Mouse (Mus musculus) gastrocnemius, adult 8-10 months (tissue): ENCODE results near the gene Pex3. TPM values are rescaled to one million over a fixed set of nuclear protein-coding genes. Genes with fewer than 3 reads are reported as not detected.
"Not testable (repeated sequence)": the region's sequence is repeated elsewhere in the genome, so short reads cannot be mapped to it uniquely, and the experiment has no call there.

Experiments
- DNase-seq, 2 experiments: peaks; one replicate each; pipeline ENCODE4 v3.0.0; 2022; ENCODE audit warnings: low spot score in 2 of 2
- total RNA-seq, 4 experiments: library from RNA; stranded (reverse); gene quantifications; 2 replicates each; pipeline ENCODE4 v1.2.4; 2022

Pex3 gene
- total RNA-seq, 4 experiments from 2014 or later = 8.5 to 9.7 (median 8.9) TPM

DNA sequence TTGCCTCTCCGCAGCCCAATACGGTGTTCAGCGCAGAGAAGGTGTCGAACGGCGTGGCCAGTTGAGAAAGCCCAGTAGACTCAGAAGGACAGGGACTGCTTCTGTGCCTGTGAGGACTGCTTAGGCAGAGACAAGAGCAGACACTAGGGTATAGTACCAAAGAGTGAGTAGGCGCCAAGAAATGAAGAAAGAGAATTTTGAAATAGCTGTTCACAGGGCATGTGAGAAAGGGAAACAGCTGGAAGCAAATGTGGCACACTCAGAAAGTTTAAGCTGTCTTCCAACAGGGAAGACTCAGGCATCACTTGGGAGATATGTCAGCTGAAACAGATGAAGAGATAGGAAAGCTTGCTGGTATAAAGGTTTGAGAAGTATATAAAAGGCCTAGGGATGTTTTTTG lies 16.2 kb downstream of the Pex3 start:
- no peak for DNase-seq

DNA sequence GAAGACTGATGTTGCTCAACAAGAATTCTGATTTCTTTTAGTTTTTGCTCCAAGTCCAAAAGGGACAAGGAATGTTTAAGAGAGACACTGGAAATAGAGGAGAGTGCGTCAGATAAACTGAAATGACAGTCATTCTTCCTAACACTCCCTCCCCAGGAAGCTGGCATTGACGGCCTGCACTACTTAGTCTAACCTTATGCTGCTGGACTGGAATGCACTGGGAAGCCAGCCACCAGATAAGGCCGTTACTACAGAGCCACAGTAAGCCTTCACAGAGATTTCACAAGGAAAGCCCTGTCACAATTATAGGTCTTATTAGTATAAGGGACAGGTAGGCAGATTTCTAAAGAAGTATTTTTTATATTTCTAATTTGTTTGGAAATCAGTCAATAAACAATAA lies 18.2 kb downstream of the Pex3 start:
- DNase-seq = no peak

DNA sequence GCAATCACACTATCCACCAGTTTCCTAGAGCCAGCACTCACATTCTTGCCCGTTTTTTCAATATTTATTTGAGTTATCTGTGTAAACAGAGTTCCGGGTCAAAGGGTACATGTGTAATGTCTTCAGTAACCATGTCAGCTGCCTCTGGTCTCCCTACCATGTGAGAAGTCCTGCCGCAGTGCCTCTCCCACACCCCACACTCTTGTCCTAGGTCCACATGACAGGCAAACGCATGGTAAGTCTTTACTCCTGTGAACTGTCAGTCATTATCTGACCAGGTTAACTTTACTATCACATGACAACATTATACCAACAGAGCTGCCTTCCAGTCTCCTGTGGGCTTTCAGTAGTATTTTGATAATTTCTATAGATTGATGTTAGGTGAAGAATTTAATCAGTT lies 24.8 kb downstream of the Pex3 start:
- no peak for DNase-seq

DNA sequence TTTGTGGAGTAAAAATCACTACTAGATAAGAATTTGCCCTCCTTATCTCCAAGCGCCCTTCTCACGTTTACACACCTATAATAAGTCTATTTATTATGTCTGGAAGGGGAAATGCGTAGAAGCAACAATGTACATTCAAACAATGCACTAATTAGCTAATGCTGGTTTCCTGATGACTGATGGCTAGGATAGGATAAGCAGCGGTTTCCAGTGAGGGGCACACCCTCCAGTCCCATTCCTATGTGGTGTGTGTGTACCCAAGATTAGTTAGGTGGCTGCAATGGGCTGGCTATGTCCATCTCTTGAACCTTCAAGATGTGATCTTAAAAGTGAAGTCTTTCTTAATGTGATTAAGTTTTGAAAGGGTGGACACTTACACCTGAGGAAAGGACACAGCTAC lies 31.1 kb downstream of the Pex3 start:
- DNase-seq = no peak

DNA sequence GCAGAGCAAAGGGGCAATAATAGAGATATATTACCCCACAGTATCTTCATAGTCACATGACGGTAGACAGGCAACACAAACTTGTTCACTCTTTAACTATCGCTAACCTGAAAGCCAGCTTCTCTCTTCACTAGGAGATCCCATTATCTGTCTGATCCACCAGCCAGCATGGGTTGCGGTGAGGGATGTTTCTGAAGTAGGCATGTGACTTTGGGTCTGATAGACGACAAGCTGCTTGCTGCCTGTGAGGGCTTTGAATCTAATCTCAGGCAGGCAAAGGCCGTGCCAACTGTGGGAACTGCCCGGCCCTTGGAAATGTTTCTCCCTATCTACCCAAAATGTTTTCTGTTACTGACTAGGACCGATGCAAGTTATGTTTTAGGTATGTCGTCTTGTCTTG lies 50.6 kb downstream of the Pex3 start:
- DNase-seq = no peak

DNA sequence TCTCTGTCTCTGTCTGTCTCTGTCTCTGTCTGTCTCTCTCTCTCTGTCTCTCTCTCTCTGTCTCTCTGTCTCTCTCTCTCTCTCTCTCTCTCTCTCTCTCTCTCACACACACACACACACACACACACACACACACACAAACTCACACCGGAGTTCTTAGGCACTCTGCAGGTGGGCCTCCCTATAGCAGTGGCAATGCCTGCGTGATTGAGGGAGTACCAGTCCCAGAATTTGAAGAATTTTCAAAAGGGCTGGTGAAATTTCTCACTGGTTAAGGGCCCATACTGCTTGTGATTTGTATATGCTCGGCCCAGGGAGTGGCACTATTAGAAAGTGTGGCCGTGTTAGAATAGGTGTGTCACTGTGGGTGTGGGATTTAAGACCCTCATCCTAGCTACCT lies 51.4 kb downstream of the Pex3 start:
- DNase-seq = not testable (repeated sequence)

DNA sequence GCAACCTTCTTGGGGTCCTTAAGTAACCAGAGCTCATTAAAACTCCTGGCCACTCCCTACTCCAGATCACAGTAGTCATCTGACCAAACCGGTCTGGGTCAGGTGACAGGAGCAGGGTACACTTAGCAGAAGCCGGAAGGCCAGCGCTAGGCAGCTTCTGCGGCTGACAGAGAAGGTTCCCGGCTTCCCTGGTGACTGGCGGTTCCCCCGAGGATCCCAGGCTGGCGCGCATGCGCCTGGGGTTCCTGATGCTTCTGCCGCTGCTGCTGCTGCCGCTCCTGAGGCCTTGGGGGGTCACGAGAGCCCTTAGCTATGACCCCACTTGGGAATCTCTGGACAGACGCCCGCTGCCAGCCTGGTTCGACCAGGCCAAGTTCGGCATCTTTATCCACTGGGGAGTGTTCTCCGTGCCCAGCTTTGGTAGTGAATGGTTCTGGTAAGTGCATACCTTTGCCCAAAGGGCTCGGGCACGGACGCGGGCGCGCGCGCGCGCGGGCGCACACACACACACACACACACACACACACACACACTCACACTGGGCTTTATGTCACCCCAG lies 51.9 kb downstream of the Pex3 start:
- peak; percentile 65 to 83 for DNase-seq

DNA sequence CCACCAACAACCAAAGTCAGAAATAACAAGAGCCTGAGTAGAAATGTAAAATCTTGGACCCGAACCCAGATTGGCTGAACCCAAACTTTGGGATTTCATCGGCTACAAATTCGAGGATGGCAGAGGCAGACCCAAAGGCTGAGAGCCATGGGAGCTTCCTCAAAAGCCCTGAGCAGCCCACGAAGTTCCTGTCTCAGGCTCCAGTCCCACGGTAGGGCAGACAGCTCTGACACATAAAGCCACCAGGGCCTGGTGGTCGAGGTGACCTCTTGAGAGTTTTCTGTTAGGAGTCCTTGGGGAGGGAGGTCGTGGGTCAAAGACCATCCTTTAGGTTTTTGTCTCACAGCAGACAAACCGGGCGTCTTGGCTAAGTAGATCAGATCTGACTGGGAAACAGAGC lies 52.5 kb downstream of the Pex3 start:
- DNase-seq = no peak

DNA sequence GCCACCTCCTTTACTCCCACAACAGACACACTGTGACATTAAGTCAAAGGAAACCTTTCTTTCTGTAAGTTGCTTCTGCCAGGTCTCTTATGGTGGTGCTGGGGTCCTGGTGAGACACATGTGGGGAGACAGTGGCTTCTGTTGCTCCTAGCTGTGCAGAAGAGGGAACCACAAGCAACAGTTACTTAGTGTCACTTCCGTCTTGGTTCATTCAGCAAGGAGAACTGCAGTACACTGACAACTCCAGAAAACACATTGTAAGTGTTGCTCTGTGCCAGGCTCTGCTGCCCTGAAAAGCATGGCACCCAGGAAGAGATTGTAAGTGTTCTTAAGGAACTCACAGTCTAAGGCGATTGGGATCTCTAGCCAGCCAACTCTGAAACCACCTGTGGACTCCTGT lies 53.6 kb downstream of the Pex3 start, which contains the start of gene Fuca2:
Fuca2 (plus strand) TSS at position 210 of the 400 bp plus-strand sequence.
- DNase-seq = no peak

DNA sequence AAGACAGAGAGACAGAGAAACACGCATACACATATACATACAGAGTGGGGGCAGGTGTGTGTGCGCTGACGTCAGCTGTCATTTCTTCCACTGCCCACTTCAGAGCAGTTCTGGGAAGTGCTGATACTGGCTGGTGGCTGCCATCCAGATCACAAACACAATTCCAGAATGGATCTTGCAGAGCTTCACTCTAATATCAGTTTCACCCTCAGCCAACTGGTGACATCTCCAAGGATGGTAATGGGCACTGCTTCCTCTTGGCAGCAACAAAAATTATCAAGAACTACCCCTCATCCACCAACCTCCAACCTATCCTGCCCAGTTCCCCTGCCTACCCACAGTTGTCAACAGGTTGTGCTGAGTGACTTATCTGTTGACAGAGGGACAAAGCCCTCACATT lies 56.6 kb downstream of the Pex3 start:
- no peak for DNase-seq

DNA sequence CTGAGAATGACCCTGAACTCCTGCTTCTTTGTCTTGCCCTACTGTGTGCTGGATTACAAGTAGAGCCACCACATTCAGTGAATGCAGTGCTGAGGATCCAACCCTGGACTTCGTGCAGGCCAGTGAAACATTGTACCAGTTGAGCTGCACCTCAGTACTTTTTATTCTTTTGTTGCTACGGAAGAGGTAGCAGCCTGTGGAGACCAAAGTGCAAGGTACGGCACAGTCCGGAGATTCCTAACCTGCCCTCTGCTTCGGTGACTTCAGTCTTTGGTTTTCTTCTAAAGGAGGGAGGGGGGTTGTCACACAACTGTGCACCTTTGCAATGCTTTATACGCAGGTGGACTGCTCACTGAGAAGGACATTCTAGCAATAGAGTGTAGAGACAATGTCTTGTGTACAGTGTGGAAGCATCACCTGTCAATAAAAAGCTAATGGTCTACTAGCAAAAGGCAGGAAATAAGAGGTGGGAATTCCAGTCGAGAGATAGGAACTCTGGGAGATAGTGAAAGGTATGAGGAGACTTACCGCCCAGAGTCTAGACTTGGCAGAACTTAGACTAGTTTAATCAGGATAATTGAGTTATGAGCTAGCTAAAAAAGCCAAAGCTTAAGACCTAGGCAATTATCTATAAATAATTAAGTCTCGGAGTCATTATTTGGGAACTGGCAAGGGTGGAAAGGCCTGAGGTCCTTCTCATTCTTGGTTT lies 58.8 kb downstream of the Pex3 start:
- DNase-seq = no peak

DNA sequence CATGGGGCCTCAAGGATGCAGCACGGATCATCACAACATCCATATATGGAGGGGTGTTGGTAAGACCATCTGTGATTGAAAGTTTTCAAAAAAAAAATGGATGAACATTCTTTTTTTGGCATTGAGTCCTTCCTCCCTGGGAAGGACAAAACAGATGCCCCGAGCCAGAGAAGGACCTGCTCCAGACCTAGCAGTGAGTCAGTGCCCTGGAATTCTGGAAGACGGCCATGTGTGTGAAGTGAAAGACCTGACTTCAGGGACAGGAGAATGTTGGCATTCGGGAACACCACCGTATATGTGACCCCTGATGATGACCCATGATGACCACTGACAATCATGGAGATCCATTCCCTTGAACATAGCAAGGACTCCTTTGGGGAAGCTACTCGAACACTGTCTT lies 63.3 kb downstream of the Pex3 start:
- no peak for DNase-seq

DNA sequence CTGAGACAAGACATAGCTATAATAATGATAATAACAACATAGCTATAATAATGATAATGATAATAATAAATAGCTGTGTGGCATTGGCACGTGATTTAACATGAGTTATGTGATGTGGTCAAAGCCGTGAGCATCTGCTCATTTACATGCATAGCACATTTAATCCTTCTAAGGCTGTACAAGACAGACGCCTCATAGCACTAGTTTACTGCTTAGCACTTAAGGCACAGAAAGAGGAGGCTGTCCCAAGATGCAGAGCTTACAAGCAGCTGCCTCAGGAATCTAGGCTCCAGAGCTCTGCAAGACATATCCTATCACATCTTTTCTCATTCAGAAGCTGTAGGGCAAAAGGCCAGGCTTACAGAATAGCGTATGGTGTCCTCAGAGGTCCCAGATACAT lies 67.0 kb downstream of the Pex3 start:
- no peak for DNase-seq

DNA sequence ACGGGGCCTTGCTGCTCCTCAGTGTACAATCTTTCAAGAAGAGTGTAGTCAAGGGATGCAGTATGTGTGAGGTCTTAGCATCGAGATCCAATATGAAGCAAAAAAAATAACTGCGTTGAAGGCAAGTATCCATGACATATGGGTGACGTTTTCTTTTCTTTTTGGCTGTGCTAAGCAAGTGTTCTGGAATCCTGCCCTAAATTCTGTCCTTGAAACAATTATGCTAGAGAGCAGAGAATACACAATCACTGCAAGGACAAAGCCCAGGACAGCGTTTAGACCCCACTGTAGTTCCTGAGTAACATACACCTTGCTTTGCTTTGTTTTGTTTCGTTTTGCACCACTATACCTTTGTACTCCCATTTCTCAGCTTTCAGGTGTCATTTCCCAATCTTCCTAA lies 73.6 kb downstream of the Pex3 start:
- no peak for DNase-seq

DNA sequence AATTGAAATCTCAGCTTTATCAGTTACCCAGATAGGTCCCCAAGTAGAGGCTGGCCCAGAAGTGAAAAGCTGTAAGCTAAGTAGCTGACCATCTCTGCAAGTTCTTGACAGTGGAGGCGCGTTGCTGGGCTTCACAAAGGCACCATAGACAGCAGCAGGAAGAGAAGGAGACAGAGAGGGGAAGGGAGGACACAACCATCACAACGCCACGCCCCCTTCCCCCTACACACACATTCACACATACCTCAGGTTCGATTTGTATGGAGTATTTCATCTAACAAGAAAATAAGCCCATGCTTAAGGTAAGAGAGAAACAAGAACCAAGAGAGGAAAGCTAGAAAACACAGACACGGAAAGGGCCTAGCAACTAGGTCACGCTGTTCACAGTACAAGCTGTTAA lies 77.8 kb downstream of the Pex3 start:
- no peak for DNase-seq

DNA sequence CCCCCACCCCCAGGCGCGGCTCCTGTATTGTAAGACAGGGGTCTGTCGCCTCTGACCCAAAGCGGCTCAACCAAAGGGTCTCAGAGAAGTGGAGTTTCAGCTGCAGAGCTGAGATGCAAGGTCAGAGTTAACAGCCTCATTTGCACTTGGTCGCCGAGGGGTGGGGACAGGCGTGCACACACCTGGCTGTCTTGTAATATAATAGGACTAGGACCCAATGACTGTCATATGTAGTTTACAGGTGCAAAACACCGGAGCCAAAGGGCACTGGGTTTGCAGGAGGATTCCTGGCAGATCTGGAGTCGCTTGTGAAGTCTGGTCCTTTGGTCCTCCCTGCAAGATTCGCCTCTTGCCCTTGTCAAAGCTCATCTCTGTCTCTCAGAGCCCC lies 78.4 kb downstream of the Pex3 start:
- no peak for DNase-seq

Other genes starting within 250 kb of the Pex3 start
- gene Phactr2, start 78.7 kb downstream of the Pex3 start, total RNA-seq = 10 to 100 TPM; 14.0 to 17.5 (median 16.3) TPM
- 10 to 100 TPM; 12.2 to 15.0 (median 13.2) TPM for gene Fuca2, start 53.6 kb downstream of the Pex3 start, total RNA-seq
- 1 to 10 TPM; 2.9 to 3.4 (median 3.2) TPM for gene Adat2, start 248 bp downstream of the Pex3 start, total RNA-seq